Mouse (Mus musculus) hindbrain, embryonic 11.5 days (tissue): ENCODE data around the gene Ggps1. TPM values are rescaled to one million over a fixed set of nuclear protein-coding genes. Genes with fewer than 3 reads are reported as not detected.
"Not testable (repeated sequence)": the region's sequence is repeated elsewhere in the genome, so short reads cannot be mapped to it uniquely, and the experiment has no call there.

Source experiments
- ATAC-seq: fragments of 200-750 bp; cut with Nextera tagmentation; 2 replicates; pipeline ENCODE4 v1.8.0; 2017; ENCODE audit warnings: mild to moderate bottlenecking, moderate TSS enrichment, moderate library complexity; ENCODE audit not compliant: low FRiP score
- DNase-seq: peaks from one replicate; pipeline ENCODE4 v3.0.0-alpha.2; 2015; ENCODE audit warnings: low spot score
- H3K27ac ChIP-seq: fragments of 300-500 bp; sonication (generic); 2 replicates; pipeline ENCODE4 v1.5.1; 2014; ENCODE audit warnings: mild to moderate bottlenecking, low read depth, low read length
- H3K27me3 ChIP-seq: fragments of 300-500 bp; sonication (generic); 2 replicates; pipeline ENCODE4 v1.6.1; 2014; ENCODE audit warnings: mild to moderate bottlenecking, low read length, moderate library complexity, mixed read lengths; ENCODE audit not compliant: control insufficient read depth, insufficient read depth
- H3K36me3 ChIP-seq: fragments of 300-500 bp; sonication (generic); 2 replicates; pipeline ENCODE4 v1.6.1; 2014; ENCODE audit warnings: mild to moderate bottlenecking, low read length, moderate library complexity, mixed read lengths; ENCODE audit not compliant: control insufficient read depth, insufficient read depth
- H3K4me1 ChIP-seq: fragments of 300-500 bp; sonication (generic); replicated peaks from 2 replicates; pipeline ENCODE4 v1.6.1; 2014; ENCODE audit warnings: low read length, mixed read lengths; ENCODE audit not compliant: control insufficient read depth, insufficient read depth
- H3K4me2 ChIP-seq: fragments of 300-500 bp; sonication (generic); replicated peaks from 2 replicates; pipeline ENCODE4 v1.6.1; 2014; ENCODE audit warnings: mild to moderate bottlenecking, low read depth, low read length
- H3K4me3 ChIP-seq: fragments of 300-500 bp; sonication (generic); 2 replicates; pipeline ENCODE4 v1.5.1; 2014; ENCODE audit warnings: low read depth, low read length
- H3K9ac ChIP-seq: fragments of 300-500 bp; sonication (generic); 2 replicates; pipeline ENCODE4 v1.6.1; 2014; ENCODE audit warnings: low read depth, low read length
- H3K9me3 ChIP-seq: fragments of 300-500 bp; sonication (generic); 2 replicates; pipeline ENCODE4 v1.6.1; 2016; ENCODE audit warnings: low read length; ENCODE audit not compliant: control insufficient read depth
- WGBS: fragments of 180-500 bp; shearing (Covaris S2); extraction: QIAGEN DNeasy Blood & Tissue Kit; methylation state at CpG from one replicate; pipeline ENCODE4 v1.1.7; 2014; 5-methylcytosine and 5-hydroxymethylcytosine counted together
- polyA plus RNA-seq: library from polyadenylated mRNA; unstranded; fragments of >200 nt; fragmentation: Nextera tagmentation; extraction: Ambion mirVana; gene quantifications from 2 replicates; pipeline ENCODE4 v1.2.1, GENCODE M21; 2014

Gene Ggps1
- polyA plus RNA-seq, 1 experiment from 2014 or later = 75.2 TPM

GRCm38 (mm10) chr13:14044521-14044920, 18.8 kb downstream of the Ggps1 start:
- ATAC-seq (no peak), DNase-seq (no peak)
- no peaks in the 10 kb centered on the region for H3K36me3 ChIP-seq

GRCm38 (mm10) chr13:14043851-14044250, 19.4 kb downstream of the Ggps1 start:
- no peak overlapping the region for H3K4me3 ChIP-seq
- DNase-seq (no peak), ATAC-seq (no peak)
- H3K9ac ChIP-seq = no peak overlapping the region
- H3K4me1 ChIP-seq = no peaks in the 10 kb centered on the region
- no peaks in the 10 kb centered on the region for H3K36me3 ChIP-seq
- H3K27ac ChIP-seq = no peak overlapping the region
- H3K9me3 ChIP-seq = no peaks in the 10 kb centered on the region
- no peak overlapping the region for H3K4me2 ChIP-seq
- H3K27me3 ChIP-seq = no peaks in the 10 kb centered on the region

More at GRCm38 (mm10) chr13:14044521-14044920, 18.8 kb downstream of the Ggps1 start:
- no peaks in the 10 kb centered on the region for H3K9me3 ChIP-seq
- H3K27me3 ChIP-seq = no peaks in the 10 kb centered on the region
- H3K9ac ChIP-seq = no peak overlapping the region
- no peak overlapping the region for H3K27ac ChIP-seq
- H3K4me2 ChIP-seq = no peak overlapping the region
- WGBS = 78% methylated on average over 2 of the region's 2 CpGs
- no peak overlapping the region for H3K4me3 ChIP-seq
- no peaks in the 10 kb centered on the region for H3K4me1 ChIP-seq

GRCm38 (mm10) chr13:14040186-14040585, 23.1 kb downstream of the Ggps1 start:
- peak overlapping the region; percentile 85; the same call in 1 of the 2 replicates for H3K9ac ChIP-seq
- no peak overlapping the region for H3K27ac ChIP-seq
- peak overlapping the region; percentile 58 for H3K4me2 ChIP-seq
- no peak for DNase-seq
- 65% methylated on average over 5 of the region's 5 CpGs for WGBS
- H3K4me1 ChIP-seq = no peaks in the 10 kb centered on the region
- H3K4me3 ChIP-seq = peak overlapping the region; percentile 64
- ATAC-seq = no peak
- no peaks in the 10 kb centered on the region for H3K9me3 ChIP-seq
- H3K36me3 ChIP-seq = no peaks in the 10 kb centered on the region
- H3K27me3 ChIP-seq = no peaks in the 10 kb centered on the region

- H3K4me2 ChIP-seq = peak within 1 kb of the TSS; percentile 72
- DNase-seq (peak; percentile 93), ATAC-seq (peak; percentile 98)
- 1% methylated on average over 35 of the region's 35 CpGs for WGBS
- H3K27me3 ChIP-seq = no peaks in the 10 kb centered on the region
- H3K27ac ChIP-seq = peak within 1 kb of the TSS; percentile 90
- H3K9ac ChIP-seq = peak within 1 kb of the TSS; percentile 85
- H3K9me3 ChIP-seq = no peaks in the 10 kb centered on the region
- no peaks in the 10 kb centered on the region for H3K4me1 ChIP-seq
- peak within 1 kb of the TSS; percentile 64 for H3K4me3 ChIP-seq
- no peaks in the 10 kb centered on the region for H3K36me3 ChIP-seq
Measured at GRCm38 (mm10) chr13:14039292-14039965, 23.9 kb downstream of the Ggps1 start, which contains the start of gene Tbce. Gene Tbce, minus strand, starts transcription at chr13:14039638.

GRCm38 (mm10) chr13:14038911-14039291, 24.4 kb downstream of the Ggps1 start:
- H3K9me3 ChIP-seq = no peaks in the 10 kb centered on the region
- no peaks in the 10 kb centered on the region for H3K27me3 ChIP-seq
- DNase-seq = no peak
- peak overlapping the region; percentile 90; the same call in 1 of the 2 replicates for H3K27ac ChIP-seq
- H3K4me3 ChIP-seq = peak overlapping the region; percentile 64
- H3K4me1 ChIP-seq = no peaks in the 10 kb centered on the region
- peak overlapping the region; percentile 72 for H3K4me2 ChIP-seq
- peak overlapping the region; percentile 85 for H3K9ac ChIP-seq
- 4% methylated on average over 8 of the region's 8 CpGs for WGBS
- no peaks in the 10 kb centered on the region for H3K36me3 ChIP-seq
- ATAC-seq = peak; percentile 66

GRCm38 (mm10) chr13:14035875-14036630, 27.2 kb downstream of the Ggps1 start:
- Histone ChIP-seq H3K27ac (no peak overlapping the region), H3K4me2 (no peak overlapping the region), H3K27me3 (no peaks in the 10 kb centered on the region), H3K36me3 (no peaks in the 10 kb centered on the region), H3K9me3 (no peaks in the 10 kb centered on the region), H3K4me1 (no peaks in the 10 kb centered on the region), H3K9ac (no peak overlapping the region), H3K4me3 (no peak overlapping the region)
- 95% methylated on average over 11 of the region's 11 CpGs for WGBS
- no peak for ATAC-seq
- no peak for DNase-seq

GRCm38 (mm10) chr13:14035352-14035751, 27.9 kb downstream of the Ggps1 start:
- H3K36me3 ChIP-seq, H3K27ac ChIP-seq, DNase-seq, ATAC-seq, H3K4me2 ChIP-seq, H3K9me3 ChIP-seq, H3K4me1 ChIP-seq, H3K27me3 ChIP-seq, H3K4me3 ChIP-seq, H3K9ac ChIP-seq: not testable (repeated sequence)
- WGBS = 89% methylated on average over 3 of the region's 3 CpGs

GRCm38 (mm10) chr13:14034073-14034348, 29.3 kb downstream of the Ggps1 start:
- Histone ChIP-seq H3K9me3 (no peaks in the 10 kb centered on the region), H3K27me3 (no peaks in the 10 kb centered on the region), H3K36me3 (no peaks in the 10 kb centered on the region), H3K4me1 (no peaks in the 10 kb centered on the region), H3K27ac (no peak overlapping the region), H3K9ac (no peak overlapping the region), H3K4me2 (no peak overlapping the region), H3K4me3 (no peak overlapping the region)
- no peak for DNase-seq
- no peak for ATAC-seq
